Mouse (Mus musculus) cortical plate, adult 2 months (tissue): ENCODE results near the gene Usp49.

Source experiments
- CTCF ChIP-seq: fragments of 200-500 bp; IDR thresholded peaks from 2 replicates; pipeline ENCODE4 v1.5.1; 2011; ENCODE audit warnings: mild to moderate bottlenecking, control low read depth, low read length; ENCODE audit not compliant: insufficient read depth; ENCODE audit errors: extremely low read depth
- POLR2A ChIP-seq: fragments of 200-500 bp; IDR thresholded peaks from 2 replicates; pipeline ENCODE4 v1.6.1; 2011; ENCODE audit warnings: mild to moderate bottlenecking, low read length, control low read depth; ENCODE audit not compliant: insufficient read depth; ENCODE audit errors: extremely low read depth

DNA sequence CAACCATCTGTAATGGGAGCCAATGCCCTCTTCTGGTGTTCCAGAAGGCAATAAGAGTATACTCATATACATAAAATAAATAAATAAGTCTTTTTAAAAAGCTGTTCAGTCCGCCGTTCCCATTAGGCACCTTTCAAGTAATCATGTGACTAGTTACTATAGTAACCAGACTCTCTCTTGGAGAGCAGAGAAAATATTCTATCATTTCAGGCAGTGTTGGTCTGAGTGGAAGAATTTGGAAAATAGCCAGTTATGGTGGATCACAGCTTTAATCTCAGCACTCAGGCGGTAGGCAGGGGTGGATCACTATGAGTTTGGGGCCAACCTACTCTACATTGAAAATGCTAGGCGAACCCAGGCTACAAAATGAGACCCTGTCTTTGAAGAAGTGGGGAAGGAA lies 38.7 kb downstream of the Usp49 start:
- TF ChIP-seq POLR2A (no peak), CTCF (no peak)
